Mouse (Mus musculus): ENCODE results near the gene Ric1.
A peak's percentile ranks its signal among the peaks of the same experiment; 100 is the strongest.
"Not testable (repeated sequence)": the region's sequence is repeated elsewhere in the genome, so short reads cannot be mapped to it uniquely, and the experiment has no call there.

Ric1 gene

GRCm38 (mm10) chr19:29525588-29525987 lies 3.5 kb downstream of the Ric1 start:
- DNase-seq (ENCODE audit: low read depth, low spot score), result not testable (repeated sequence)

GRCm38 (mm10) chr19:29526837-29527236 lies 4.8 kb downstream of the Ric1 start:
- DNase-seq (ENCODE audit: low read depth, low spot score), result no peak

GRCm38 (mm10) chr19:29527299-29527698 lies 5.2 kb downstream of the Ric1 start:
- no peak for DNase-seq (ENCODE audit: low read depth, low spot score)

GRCm38 (mm10) chr19:29528568-29528967 lies 6.5 kb downstream of the Ric1 start:
- DNase-seq (ENCODE audit: low read depth, low spot score), result no peak

GRCm38 (mm10) chr19:29534030-29534429 lies 11.9 kb downstream of the Ric1 start:
- no peak for DNase-seq (ENCODE audit: low read depth, low spot score)

- DNase-seq (ENCODE audit: low read depth, low spot score), result no peak
These were observed 20.3 kb downstream of the Ric1 start for GRCm38 (mm10) chr19:29542256-29542970.

GRCm38 (mm10) chr19:29544026-29544425 lies 21.9 kb downstream of the Ric1 start:
- DNase-seq (ENCODE audit: low read depth, low spot score), result no peak

- no peak for DNase-seq (ENCODE audit: low read depth, low spot score)
These were observed 28.5 kb downstream of the Ric1 start for GRCm38 (mm10) chr19:29550618-29551017.

GRCm38 (mm10) chr19:29551128-29551527 lies 29.0 kb downstream of the Ric1 start:
- DNase-seq (ENCODE audit: low read depth, low spot score), result no peak

GRCm38 (mm10) chr19:29551980-29552379 lies 29.9 kb downstream of the Ric1 start:
- DNase-seq (ENCODE audit: low read depth, low spot score), result not testable (repeated sequence)

- not testable (repeated sequence) for DNase-seq (ENCODE audit: low read depth, low spot score)
These were observed 35.2 kb downstream of the Ric1 start for GRCm38 (mm10) chr19:29557171-29557845.

- DNase-seq (ENCODE audit: low read depth, low spot score), result no peak
These were observed 40.1 kb downstream of the Ric1 start for GRCm38 (mm10) chr19:29562166-29562565.

- DNase-seq (ENCODE audit: low read depth, low spot score), result no peak
These were observed 40.5 kb downstream of the Ric1 start for GRCm38 (mm10) chr19:29562603-29563002.

GRCm38 (mm10) chr19:29563258-29563779 lies 41.2 kb downstream of the Ric1 start:
- peak; percentile 17 for DNase-seq (ENCODE audit: low read depth, low spot score)

GRCm38 (mm10) chr19:29566512-29566911 lies 44.4 kb downstream of the Ric1 start:
- DNase-seq (ENCODE audit: low read depth, low spot score), result no peak

- no peak for DNase-seq (ENCODE audit: low read depth, low spot score)
These were observed 60.4 kb downstream of the Ric1 start for GRCm38 (mm10) chr19:29582439-29582838.

GRCm38 (mm10) chr19:29583734-29584133 lies 61.7 kb downstream of the Ric1 start:
- no peak for DNase-seq (ENCODE audit: low read depth, low spot score)

- not testable (repeated sequence) for DNase-seq (ENCODE audit: low read depth, low spot score)
These were observed 71.7 kb downstream of the Ric1 start for GRCm38 (mm10) chr19:29593783-29594182.

- no peak for DNase-seq (ENCODE audit: low read depth, low spot score)
These were observed 74.2 kb downstream of the Ric1 start for GRCm38 (mm10) chr19:29596276-29596675.

GRCm38 (mm10) chr19:29596985-29597384 lies 74.9 kb downstream of the Ric1 start:
- DNase-seq (ENCODE audit: low read depth, low spot score), result peak; percentile 24

GRCm38 (mm10) chr19:29598981-29599380 lies 76.9 kb downstream of the Ric1 start:
- DNase-seq (ENCODE audit: low read depth, low spot score), result no peak

GRCm38 (mm10) chr19:29603548-29604353 lies 81.7 kb downstream of the Ric1 start:
- DNase-seq (ENCODE audit: low read depth, low spot score), result no peak

All from c-Kit-negative CD71-positive TER-119-positive erythroid progenitor cells, embryonic 14.5 days (primary cell).